Mouse (Mus musculus): ENCODE results near the gene Gpn2. TPM values are rescaled to one million over a fixed set of nuclear protein-coding genes. Genes with fewer than 3 reads are reported as not detected.
A peak's percentile ranks its signal among the peaks of the same experiment; 100 is the strongest.

Gpn2 gene
- polyA plus RNA-seq, 1 experiment from 2014 or later, result 20.4 TPM

GRCm38 (mm10) chr4:133627039-133627438, 42.9 kb downstream of the Gpn2 start:
- H3K27ac ChIP-seq, result no peak overlapping the region
- DNase-seq (ENCODE audit: low spot score) (no peak), ATAC-seq (ENCODE audit: low FRiP score) (no peak)
- H3K4me3 ChIP-seq (replicated peaks; ENCODE audit: low read length), result no peak overlapping the region
- H3K9ac ChIP-seq, result no peak overlapping the region
- WGBS, result 90% methylated on average over 14 of the region's 14 CpGs
- no peaks in the 10 kb centered on the region for H3K9me3 ChIP-seq (ENCODE audit: control insufficient read depth, low read length)
- H3K4me2 ChIP-seq (replicated peaks), result no peak overlapping the region
- peaks cover 32% of the 10 kb centered on the region for H3K36me3 ChIP-seq (replicated peaks; ENCODE audit: control insufficient read depth, insufficient read depth)
- H3K4me1 ChIP-seq (replicated peaks; ENCODE audit: control insufficient read depth, insufficient read depth, low read length), result peaks cover 9% of the 10 kb centered on the region; the same call in 1 of the 2 replicates
- H3K27me3 ChIP-seq (ENCODE audit: control insufficient read depth, insufficient read depth, low read length), result no peaks in the 10 kb centered on the region

- Histone ChIP-seq H3K4me1 (replicated peaks; ENCODE audit: control insufficient read depth, insufficient read depth, low read length) (peaks cover 14% of the 10 kb centered on the region; the same call in 1 of the 2 replicates), H3K27me3 (ENCODE audit: control insufficient read depth, insufficient read depth, low read length) (no peaks in the 10 kb centered on the region), H3K4me2 (replicated peaks) (no peak overlapping the region), H3K9me3 (ENCODE audit: control insufficient read depth, low read length) (no peaks in the 10 kb centered on the region), H3K27ac (no peak overlapping the region), H3K9ac (no peak overlapping the region), H3K36me3 (replicated peaks; ENCODE audit: control insufficient read depth, insufficient read depth) (peaks cover 32% of the 10 kb centered on the region), H3K4me3 (replicated peaks; ENCODE audit: low read length) (no peak overlapping the region)
- WGBS, result 88% methylated on average over 2 of the region's 2 CpGs
- DNase-seq (ENCODE audit: low spot score) (no peak), ATAC-seq (ENCODE audit: low FRiP score) (no peak)
Observed at GRCm38 (mm10) chr4:133628517-133628916, 44.4 kb downstream of the Gpn2 start.

GRCm38 (mm10) chr4:133629191-133629590, 45.0 kb downstream of the Gpn2 start:
- WGBS, result 87% methylated on average over 7 of the region's 7 CpGs
- Histone ChIP-seq H3K36me3 (replicated peaks; ENCODE audit: control insufficient read depth, insufficient read depth) (peaks cover 27% of the 10 kb centered on the region), H3K4me3 (replicated peaks; ENCODE audit: low read length) (no peak overlapping the region), H3K4me2 (replicated peaks) (no peak overlapping the region), H3K4me1 (replicated peaks; ENCODE audit: control insufficient read depth, insufficient read depth, low read length) (peaks cover 14% of the 10 kb centered on the region; the same call in 1 of the 2 replicates), H3K27ac (no peak overlapping the region), H3K9ac (no peak overlapping the region), H3K27me3 (ENCODE audit: control insufficient read depth, insufficient read depth, low read length) (no peaks in the 10 kb centered on the region), H3K9me3 (ENCODE audit: control insufficient read depth, low read length) (no peaks in the 10 kb centered on the region)
- no peak for DNase-seq (ENCODE audit: low spot score)
- ATAC-seq (ENCODE audit: low FRiP score), result no peak

DNA sequence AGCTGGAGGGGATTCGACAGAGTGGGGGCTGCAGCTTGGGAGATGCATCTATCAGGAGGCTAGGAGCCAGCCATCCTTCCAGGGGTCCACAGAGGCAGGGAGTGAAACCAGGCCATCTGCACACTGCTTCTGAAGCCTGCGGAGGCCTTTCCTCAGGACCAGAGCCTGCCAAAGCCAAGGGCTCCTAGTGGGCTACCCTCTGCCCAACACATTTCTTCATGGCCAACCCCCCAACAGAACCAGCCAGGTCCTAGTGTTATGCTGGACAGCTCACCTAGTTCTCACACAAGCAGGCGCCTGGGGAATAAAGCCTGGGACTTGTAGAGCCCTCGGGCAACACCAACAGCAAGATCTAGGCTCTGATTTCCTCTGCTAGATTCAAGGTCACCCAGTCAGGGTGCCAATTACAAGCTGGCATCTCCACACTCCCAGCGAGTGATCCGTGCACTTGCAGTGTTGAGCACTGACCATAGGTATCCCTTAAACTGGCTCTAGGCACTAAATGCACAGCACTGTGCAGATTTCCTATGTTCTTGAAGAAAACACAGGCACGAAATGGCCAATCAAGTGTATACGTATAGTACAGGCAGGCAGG, 46.3 kb downstream of the Gpn2 start:
- DNase-seq (ENCODE audit: low spot score), result no peak
- Histone ChIP-seq H3K27ac (no peak overlapping the region), H3K9me3 (ENCODE audit: control insufficient read depth, low read length) (no peaks in the 10 kb centered on the region), H3K36me3 (replicated peaks; ENCODE audit: control insufficient read depth, insufficient read depth) (peaks cover 16% of the 10 kb centered on the region), H3K27me3 (ENCODE audit: control insufficient read depth, insufficient read depth, low read length) (no peaks in the 10 kb centered on the region), H3K9ac (no peak overlapping the region), H3K4me3 (replicated peaks; ENCODE audit: low read length) (no peak overlapping the region), H3K4me2 (replicated peaks) (no peak overlapping the region), H3K4me1 (replicated peaks; ENCODE audit: control insufficient read depth, insufficient read depth, low read length) (peaks cover 14% of the 10 kb centered on the region; the same call in 1 of the 2 replicates)
- WGBS, result 94% methylated on average over 8 of the region's 8 CpGs
- ATAC-seq (ENCODE audit: low FRiP score), result no peak

GRCm38 (mm10) chr4:133631071-133631768, 47.1 kb downstream of the Gpn2 start:
- no peaks in the 10 kb centered on the region for H3K27me3 ChIP-seq (ENCODE audit: control insufficient read depth, insufficient read depth, low read length)
- H3K4me2 ChIP-seq (replicated peaks), result peak overlapping the region; percentile 94
- H3K36me3 ChIP-seq (replicated peaks; ENCODE audit: control insufficient read depth, insufficient read depth), result peaks cover 8% of the 10 kb centered on the region
- WGBS, result 88% methylated on average over 14 of the region's 14 CpGs
- no peak for DNase-seq (ENCODE audit: low spot score)
- H3K9ac ChIP-seq, result peak overlapping the region; percentile 93; the same call in 1 of the 2 replicates
- no peak overlapping the region for H3K27ac ChIP-seq
- peaks cover 14% of the 10 kb centered on the region; the same call in 1 of the 2 replicates for H3K4me1 ChIP-seq (replicated peaks; ENCODE audit: control insufficient read depth, insufficient read depth, low read length)
- ATAC-seq (ENCODE audit: low FRiP score), result no peak
- H3K9me3 ChIP-seq (ENCODE audit: control insufficient read depth, low read length), result no peaks in the 10 kb centered on the region
- H3K4me3 ChIP-seq (replicated peaks; ENCODE audit: low read length), result no peak overlapping the region

- no peak for ATAC-seq (ENCODE audit: low FRiP score)
- peak overlapping the region; percentile 90; the same call in 1 of the 2 replicates for H3K27ac ChIP-seq
- H3K36me3 ChIP-seq (replicated peaks; ENCODE audit: control insufficient read depth, insufficient read depth), result peaks cover 3% of the 10 kb centered on the region; the same call in 1 of the 2 replicates
- peak overlapping the region; percentile 84 for H3K4me3 ChIP-seq (replicated peaks; ENCODE audit: low read length)
- no peaks in the 10 kb centered on the region for H3K27me3 ChIP-seq (ENCODE audit: control insufficient read depth, insufficient read depth, low read length)
- H3K9me3 ChIP-seq (ENCODE audit: control insufficient read depth, low read length), result no peaks in the 10 kb centered on the region
- WGBS, result 35% methylated on average over 9 of the region's 9 CpGs
- DNase-seq (ENCODE audit: low spot score), result no peak
- H3K9ac ChIP-seq, result peak overlapping the region; percentile 93
- peaks cover 14% of the 10 kb centered on the region; the same call in 1 of the 2 replicates for H3K4me1 ChIP-seq (replicated peaks; ENCODE audit: control insufficient read depth, insufficient read depth, low read length)
- H3K4me2 ChIP-seq (replicated peaks), result peak overlapping the region; percentile 94
Observed at GRCm38 (mm10) chr4:133631769-133632411, 47.7 kb downstream of the Gpn2 start.

DNA sequence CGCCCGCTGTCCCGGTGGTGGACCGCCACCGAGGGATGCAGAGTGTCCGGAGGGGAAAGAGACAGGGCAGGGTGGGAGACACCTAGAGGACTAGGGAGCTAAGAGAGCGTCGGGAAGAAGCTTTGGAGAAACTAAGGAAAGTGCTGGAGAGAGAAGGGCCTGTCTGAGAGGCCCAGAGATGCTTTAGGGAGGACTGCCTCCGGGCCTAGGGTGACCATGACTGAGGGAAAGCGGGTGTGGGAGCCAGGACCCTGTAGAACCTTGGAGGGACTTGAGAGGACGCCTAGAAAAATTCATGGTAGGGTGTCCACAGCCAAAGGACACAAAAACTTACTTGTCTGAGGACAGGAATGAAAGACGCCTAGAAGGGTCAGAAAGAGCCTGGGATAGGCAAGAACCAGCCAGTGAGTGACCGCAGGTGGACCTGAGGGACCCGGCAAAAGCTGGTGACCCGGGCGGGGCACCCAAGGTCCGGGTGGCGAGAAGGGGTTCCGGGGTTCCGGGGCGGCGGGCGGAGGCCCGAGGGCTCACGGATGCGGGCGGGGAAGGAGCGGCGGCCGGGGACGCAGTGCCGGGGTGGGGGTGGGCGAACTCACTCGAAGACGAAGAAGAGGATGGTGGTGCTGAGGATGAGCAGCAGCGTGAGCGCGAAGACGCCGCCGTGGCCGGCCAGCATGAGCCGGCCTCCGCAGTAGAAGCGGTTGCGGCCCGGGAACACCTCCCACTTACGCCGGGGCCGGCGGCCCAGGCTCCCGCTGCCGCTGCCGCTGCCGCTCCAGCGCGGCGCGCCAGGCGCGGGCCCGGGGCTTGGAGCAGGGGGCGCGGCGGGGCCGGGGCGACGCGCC, 48.5 kb downstream of the Gpn2 start:
- peak overlapping the region; percentile 84 for H3K4me3 ChIP-seq (replicated peaks; ENCODE audit: low read length)
- peak overlapping the region; percentile 94 for H3K4me2 ChIP-seq (replicated peaks)
- no peaks in the 10 kb centered on the region for H3K36me3 ChIP-seq (replicated peaks; ENCODE audit: control insufficient read depth, insufficient read depth)
- no peaks in the 10 kb centered on the region for H3K9me3 ChIP-seq (ENCODE audit: control insufficient read depth, low read length)
- no peaks in the 10 kb centered on the region for H3K27me3 ChIP-seq (ENCODE audit: control insufficient read depth, insufficient read depth, low read length)
- WGBS, result 2% methylated on average over 49 of the region's 69 CpGs
- ATAC-seq (ENCODE audit: low FRiP score) (peak; percentile 82), DNase-seq (ENCODE audit: low spot score) (no peak)
- H3K9ac ChIP-seq, result peak overlapping the region; percentile 93
- H3K27ac ChIP-seq, result peak overlapping the region; percentile 90
- H3K4me1 ChIP-seq (replicated peaks; ENCODE audit: control insufficient read depth, insufficient read depth, low read length), result peaks cover 14% of the 10 kb centered on the region; the same call in 1 of the 2 replicates

DNA sequence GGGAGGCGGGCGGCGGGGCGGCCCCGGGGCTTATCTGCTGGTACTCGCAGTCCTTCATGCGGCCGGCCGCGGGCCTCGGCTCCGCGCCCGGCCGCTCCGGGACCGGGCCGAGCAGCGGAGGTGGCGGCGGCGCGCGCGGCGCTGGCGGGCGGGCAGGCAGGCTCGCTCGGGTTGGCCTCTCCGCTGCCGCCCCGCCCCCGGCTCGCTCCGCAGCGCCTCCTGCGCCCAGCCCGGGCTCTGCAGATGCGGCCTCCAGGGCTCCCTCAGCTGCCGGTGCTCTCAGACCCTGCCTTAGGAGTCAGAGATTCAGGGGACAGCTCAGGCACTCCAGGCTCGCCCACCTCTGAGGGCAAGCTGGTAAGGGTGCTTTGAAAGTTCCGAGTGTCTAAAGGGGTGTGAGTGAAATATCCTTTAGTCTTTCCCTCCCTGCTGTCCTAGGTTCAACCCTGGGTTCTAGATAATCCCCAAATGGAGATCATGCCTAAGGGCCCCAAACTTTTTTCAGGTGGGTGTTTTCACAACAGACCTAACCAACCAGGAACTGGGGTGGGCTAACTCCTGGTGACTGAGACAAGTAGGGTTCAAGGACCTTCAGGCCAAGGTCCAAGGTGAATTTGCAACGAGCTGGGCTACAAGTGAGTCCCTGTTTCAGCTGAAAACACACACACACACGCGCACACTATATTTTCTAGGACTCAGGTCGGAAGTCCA, 49.3 kb downstream of the Gpn2 start:
- Histone ChIP-seq H3K36me3 (replicated peaks; ENCODE audit: control insufficient read depth, insufficient read depth) (no peaks in the 10 kb centered on the region), H3K4me3 (replicated peaks; ENCODE audit: low read length) (peak overlapping the region; percentile 84), H3K27me3 (ENCODE audit: control insufficient read depth, insufficient read depth, low read length) (no peaks in the 10 kb centered on the region), H3K4me1 (replicated peaks; ENCODE audit: control insufficient read depth, insufficient read depth, low read length) (peaks cover 14% of the 10 kb centered on the region; the same call in 1 of the 2 replicates), H3K9me3 (ENCODE audit: control insufficient read depth, low read length) (no peaks in the 10 kb centered on the region), H3K4me2 (replicated peaks) (peak overlapping the region; percentile 94), H3K27ac (peak overlapping the region; percentile 90), H3K9ac (peak overlapping the region; percentile 93)
- 11% methylated on average over 30 of the region's 47 CpGs for WGBS
- peak; percentile 89 for ATAC-seq (ENCODE audit: low FRiP score)
- DNase-seq (ENCODE audit: low spot score), result peak; percentile 91
